Mouse (Mus musculus) intestine, postnatal 0 days (tissue): ENCODE measurements around the gene Ncapd2. TPM values are rescaled to one million over a fixed set of nuclear protein-coding genes. Genes with fewer than 3 reads are reported as not detected.

Experiments used
- ATAC-seq: fragments of 200-750 bp; cut with Nextera tagmentation; 2 replicates; pipeline ENCODE4 v1.8.0; 2017; ENCODE audit warnings: mild to moderate bottlenecking, moderate TSS enrichment, moderate library complexity
- H3K27ac ChIP-seq: fragments of 300-500 bp; sonication (generic); 2 replicates; pipeline ENCODE4 v1.5.1; 2014; ENCODE audit warnings: mild to moderate bottlenecking, low read depth, low read length, moderate library complexity
- H3K27me3 ChIP-seq: fragments of 300-500 bp; sonication (generic); replicated peaks from 2 replicates; pipeline ENCODE4 v1.6.1; 2014; ENCODE audit warnings: low read length, mixed read lengths; ENCODE audit not compliant: control insufficient read depth, insufficient read depth
- H3K36me3 ChIP-seq: fragments of 300-500 bp; sonication (generic); 2 replicates; pipeline ENCODE4 v1.6.1; 2014; ENCODE audit warnings: mild to moderate bottlenecking, moderate library complexity; ENCODE audit not compliant: control insufficient read depth, insufficient read depth
- H3K4me1 ChIP-seq: fragments of 300-500 bp; sonication (generic); replicated peaks from 2 replicates; pipeline ENCODE4 v1.6.1; 2014; ENCODE audit warnings: antibody characterized with exemption, low read length, mixed read lengths; ENCODE audit not compliant: control insufficient read depth, insufficient read depth
- H3K4me2 ChIP-seq: fragments of 300-500 bp; sonication (generic); replicated peaks from 2 replicates; pipeline ENCODE4 v1.6.1; 2014; ENCODE audit warnings: low read depth, mild to moderate bottlenecking, moderate library complexity
- H3K4me3 ChIP-seq: fragments of 300-500 bp; sonication (generic); 2 replicates; pipeline ENCODE4 v1.5.1; 2014; ENCODE audit warnings: low read depth, low read length
- H3K9ac ChIP-seq: fragments of 300-500 bp; sonication (generic); 2 replicates; pipeline ENCODE4 v1.6.1; 2014; ENCODE audit warnings: mild to moderate bottlenecking, low read depth, low read length
- H3K9me3 ChIP-seq: fragments of 300-500 bp; sonication (generic); 2 replicates; pipeline ENCODE4 v1.6.1; 2016; ENCODE audit warnings: mixed run types; ENCODE audit not compliant: control insufficient read depth
- CTCF ChIP-seq: sonication (generic); IDR thresholded peaks from 2 replicates; pipeline ENCODE4 v1.5.1; 2016; ENCODE audit warnings: low read depth, mild to moderate bottlenecking, control low read depth, antibody characterized with exemption, moderate library complexity
- WGBS: fragments of 180-500 bp; shearing (Covaris S2); extraction: QIAGEN DNeasy Blood & Tissue Kit; methylation state at CpG from one replicate; pipeline ENCODE4 v1.1.7; 2014; 5-methylcytosine and 5-hydroxymethylcytosine counted together
- polyA plus RNA-seq: library from polyadenylated mRNA; unstranded; fragments of >200 nt; fragmentation: Nextera tagmentation; extraction: Ambion mirVana; gene quantifications from 2 replicates; pipeline ENCODE4 v1.2.1, GENCODE M21; 2015

Ncapd2 gene
- polyA plus RNA-seq, 1 experiment from 2014 or later = 17.9 TPM

- Histone ChIP-seq H3K4me2 (no peak overlapping the region), H3K27me3 (no peaks in the 10 kb centered on the region), H3K9me3 (no peaks in the 10 kb centered on the region), H3K27ac (no peak overlapping the region), H3K9ac (no peak overlapping the region), H3K4me1 (no peaks in the 10 kb centered on the region), H3K36me3 (peaks cover 96% of the 10 kb centered on the region), H3K4me3 (no peak overlapping the region)
- no peak for ATAC-seq
- TF ChIP-seq CTCF = no peak
- WGBS = 93% methylated on average over 7 of the region's 7 CpGs
Observed at GRCm38 (mm10) chr6:125173256-125173655, 18.2 kb downstream of the Ncapd2 start.

GRCm38 (mm10) chr6:125172474-125172873 lies 19.0 kb downstream of the Ncapd2 start:
- Histone ChIP-seq H3K27ac (no peak overlapping the region), H3K4me2 (no peak overlapping the region), H3K36me3 (peaks cover 95% of the 10 kb centered on the region), H3K9me3 (no peaks in the 10 kb centered on the region), H3K4me3 (no peak overlapping the region), H3K4me1 (0 out of 2 replicates have a peak, but pooled peaks cover under 1% of the 10 kb centered on the region), H3K27me3 (no peaks in the 10 kb centered on the region), H3K9ac (no peak overlapping the region)
- no peak for ATAC-seq
- no peak for TF ChIP-seq CTCF
- 54% methylated on average over 2 of the region's 2 CpGs for WGBS

GRCm38 (mm10) chr6:125170194-125170593 lies 21.3 kb downstream of the Ncapd2 start:
- WGBS = 69% methylated on average over 6 of the region's 6 CpGs
- no peak overlapping the region for H3K4me3 ChIP-seq
- H3K4me2 ChIP-seq = no peak overlapping the region
- H3K27ac ChIP-seq = 0 out of 2 replicates have a peak overlapping the region, but pooled peaks have one; percentile 2
- peak; percentile 57 for TF ChIP-seq CTCF
- H3K9ac ChIP-seq = no peak overlapping the region
- ATAC-seq = no peak
- no peaks in the 10 kb centered on the region for H3K9me3 ChIP-seq
- 0 out of 2 replicates have a peak, but pooled peaks cover 10% of the 10 kb centered on the region for H3K4me1 ChIP-seq
- H3K36me3 ChIP-seq = peaks cover 74% of the 10 kb centered on the region
- no peaks in the 10 kb centered on the region for H3K27me3 ChIP-seq

- Histone ChIP-seq H3K9me3 (no peaks in the 10 kb centered on the region), H3K27me3 (no peaks in the 10 kb centered on the region), H3K4me1 (0 out of 2 replicates have a peak, but pooled peaks cover 12% of the 10 kb centered on the region), H3K4me3 (no peak overlapping the region), H3K36me3 (peaks cover 54% of the 10 kb centered on the region), H3K9ac (no peak overlapping the region), H3K4me2 (no peak overlapping the region), H3K27ac (peak overlapping the region; percentile 92; the same call in 1 of the 2 replicates)
- no peak for ATAC-seq
- WGBS = 89% methylated on average over 14 of the region's 14 CpGs
- no peak for TF ChIP-seq CTCF
Observed at GRCm38 (mm10) chr6:125168086-125168485, 23.4 kb downstream of the Ncapd2 start.

- peak overlapping the region; percentile 92 for H3K27ac ChIP-seq
- H3K4me2 ChIP-seq = peak overlapping the region; percentile 92
- ATAC-seq = peak; percentile 17
- peak overlapping the region; percentile 76 for H3K9ac ChIP-seq
- H3K4me3 ChIP-seq = peak overlapping the region; percentile 84
- H3K36me3 ChIP-seq = peaks cover 44% of the 10 kb centered on the region
- no peaks in the 10 kb centered on the region for H3K9me3 ChIP-seq
- no peaks in the 10 kb centered on the region for H3K27me3 ChIP-seq
- 7% methylated on average over 10 of the region's 10 CpGs for WGBS
- H3K4me1 ChIP-seq = 0 out of 2 replicates have a peak, but pooled peaks cover 12% of the 10 kb centered on the region
- TF ChIP-seq CTCF = no peak
Observed at GRCm38 (mm10) chr6:125166861-125167650, 24.4 kb downstream of the Ncapd2 start.

GRCm38 (mm10) chr6:125166051-125166751 lies 25.3 kb downstream of the Ncapd2 start, which contains the start of gene Gapdh:
Gene Gapdh, minus strand, starts transcription at chr6:125166467.
- Histone ChIP-seq H3K27ac (peak within 1 kb of the TSS; percentile 92), H3K27me3 (no peaks in the 10 kb centered on the region), H3K4me1 (0 out of 2 replicates have a peak, but pooled peaks cover 12% of the 10 kb centered on the region), H3K4me3 (peak within 1 kb of the TSS; percentile 84), H3K36me3 (peaks cover 40% of the 10 kb centered on the region), H3K9ac (peak within 1 kb of the TSS; percentile 76), H3K9me3 (no peaks in the 10 kb centered on the region), H3K4me2 (peak within 1 kb of the TSS; percentile 92)
- ATAC-seq = peak; percentile 41
- WGBS = under 1% methylated on average over 18 of the region's 18 CpGs
- TF ChIP-seq CTCF = no peak
